Mouse (Mus musculus) heart, embryonic 10.5 days (tissue): ENCODE results near the gene Gm12184. TPM values are rescaled to one million over a fixed set of nuclear protein-coding genes. Genes with fewer than 3 reads are reported as not detected.
"Not testable (repeated sequence)": the region's sequence is repeated elsewhere in the genome, so short reads cannot be mapped to it uniquely, and the experiment has no call there.

ENCODE experiments used
- DNase-seq: peaks from one replicate; pipeline ENCODE4 v3.0.0-alpha.2; 2017; ENCODE audit warnings: low spot score
- H3K27ac ChIP-seq: fragments of 300-500 bp; sonication (generic); 2 replicates; pipeline ENCODE4 v1.5.1; 2016; ENCODE audit warnings: mild to moderate bottlenecking
- H3K27me3 ChIP-seq: fragments of 300-500 bp; sonication (generic); 2 replicates; pipeline ENCODE4 v1.6.1; 2016; ENCODE audit warnings: mild to moderate bottlenecking; ENCODE audit not compliant: poor library complexity, insufficient read depth, severe bottlenecking
- H3K36me3 ChIP-seq: fragments of 300-500 bp; sonication (generic); 2 replicates; pipeline ENCODE4 v1.6.1; 2016; ENCODE audit warnings: mild to moderate bottlenecking, moderate library complexity
- H3K4me1 ChIP-seq: fragments of 300-500 bp; sonication (generic); 2 replicates; pipeline ENCODE4 v1.6.1; 2016; ENCODE audit warnings: mild to moderate bottlenecking
- H3K4me3 ChIP-seq: fragments of 300-500 bp; sonication (generic); 2 replicates; pipeline ENCODE4 v1.5.1; 2016; ENCODE audit warnings: mild to moderate bottlenecking, moderate library complexity
- H3K9me3 ChIP-seq: fragments of 300-500 bp; sonication (generic); 2 replicates; pipeline ENCODE4 v1.6.1; 2016; ENCODE audit warnings: mild to moderate bottlenecking, moderate library complexity
- WGBS: fragments of 180-500 bp; shearing (Covaris S2); methylation state at CpG from one replicate; pipeline ENCODE4 v1.1.7; 2016; 5-methylcytosine and 5-hydroxymethylcytosine counted together
- polyA plus RNA-seq: library from polyadenylated mRNA; unstranded; fragments of >200 nt; fragmentation: Nextera tagmentation; extraction: Ambion mirVana; gene quantifications from 2 replicates; pipeline ENCODE4 v1.2.1, GENCODE M21; 2016

Gm12184 gene
- polyA plus RNA-seq: 0.68 and 1.9 TPM in 2 replicates

DNA sequence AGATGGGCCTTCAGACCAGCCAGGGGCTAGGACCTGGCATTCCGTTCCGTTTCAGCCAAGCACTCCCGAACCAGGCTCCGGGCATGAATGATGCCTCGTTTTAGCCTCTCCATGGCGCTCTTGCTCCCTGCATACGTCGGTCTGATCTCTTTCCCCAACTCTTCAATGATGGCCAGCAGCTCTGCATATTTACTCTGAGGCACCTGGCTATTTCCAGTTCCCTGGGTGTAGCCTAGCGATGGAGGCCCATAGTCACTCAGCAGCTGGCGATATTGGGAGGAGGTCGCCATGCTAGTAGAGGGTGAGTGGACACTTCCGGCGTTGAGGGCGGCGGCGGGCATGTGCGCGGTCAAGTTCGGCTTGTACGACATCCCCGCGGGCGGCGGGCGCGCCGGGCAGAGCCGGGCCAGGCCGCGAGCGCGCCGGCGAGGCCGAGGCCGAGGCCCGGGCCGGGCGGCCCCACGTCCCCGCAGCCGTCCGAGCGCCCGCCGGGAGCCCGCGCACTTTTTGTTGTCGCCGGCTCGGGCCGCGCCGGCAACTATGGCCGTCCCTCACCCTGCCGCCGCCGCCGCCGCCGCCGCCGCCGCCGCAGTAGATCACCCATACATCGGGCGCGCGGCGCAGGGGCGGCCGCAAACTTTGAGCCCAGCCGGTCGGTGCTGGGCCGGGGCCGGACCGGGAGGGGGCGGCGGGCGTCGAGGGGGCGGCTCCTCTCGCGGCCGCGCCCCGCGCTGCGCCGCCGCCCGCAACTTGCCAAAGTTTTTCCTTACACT lies at the start of gene Gm12184, which contains the start of gene Trim7:
Gene Gm12184, minus strand, starts transcription at position 677 of the 773 bp plus-strand sequence.
Gene Trim7, plus strand, starts transcription at position 162 of the 773 bp plus-strand sequence.
- H3K9me3 ChIP-seq: not testable (repeated sequence)
- peak within 1 kb of the TSS; percentile 72; the same call in 1 of the 2 replicates for H3K27ac ChIP-seq
- WGBS: under 1% methylated on average over 66 of the region's 92 CpGs

DNA sequence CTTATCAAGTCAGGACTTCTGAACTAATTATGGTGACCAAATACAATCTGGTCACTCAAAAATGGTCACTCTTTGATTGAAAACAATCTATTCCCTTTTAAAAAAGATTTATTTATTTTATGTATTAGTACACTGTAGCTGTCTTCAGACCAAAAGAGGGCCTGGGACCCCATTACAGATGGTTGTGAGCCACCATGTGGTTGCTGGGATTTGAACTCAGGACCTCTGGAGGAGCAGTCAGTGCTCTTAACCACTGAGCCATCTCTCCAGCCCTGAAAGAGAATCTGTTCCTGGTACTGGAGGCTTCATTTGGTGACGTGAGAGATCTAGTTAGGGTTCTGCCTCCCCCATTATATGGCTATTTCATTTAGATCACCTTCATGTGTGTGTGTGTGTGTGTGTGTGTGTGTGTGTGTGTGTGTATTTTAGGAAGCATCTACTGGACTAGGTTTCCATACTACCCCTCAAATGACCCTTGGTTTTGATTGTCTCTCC lies 48.9 kb upstream of the Gm12184 start:
- WGBS: 60% methylated on average over 1 of the region's 1 CpGs
- not testable (repeated sequence) for DNase-seq, H3K36me3 ChIP-seq

More for the DNA sequence above, at the start of gene Gm12184, which contains the start of gene Trim7:
- not testable (repeated sequence) for H3K4me1 ChIP-seq, DNase-seq, H3K36me3 ChIP-seq
- Histone ChIP-seq H3K4me3 (peak within 1 kb of the TSS; percentile 59), H3K27me3 (peaks cover 11% of the 10 kb centered on the region)

DNA sequence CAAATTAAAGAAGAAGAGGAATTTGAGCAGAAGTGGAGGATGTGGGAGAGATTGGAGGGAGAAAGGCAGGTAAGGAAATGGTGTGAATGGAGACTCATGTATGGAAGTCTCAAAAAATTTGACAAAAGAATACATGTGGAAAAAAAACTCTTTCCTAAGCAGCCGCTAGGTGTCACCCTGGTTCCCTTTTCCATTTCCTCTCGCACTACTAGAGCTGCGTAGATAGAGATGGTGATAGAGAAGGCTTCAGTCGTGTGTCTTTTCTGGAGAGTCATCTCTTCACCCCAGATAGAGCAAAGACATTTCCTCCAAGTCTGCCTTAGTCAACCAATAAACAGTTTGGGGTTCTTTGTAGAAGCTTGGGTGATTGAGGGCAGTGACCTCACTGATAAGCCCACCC lies 48.0 kb upstream of the Gm12184 start:
- no peak for DNase-seq
- Histone ChIP-seq H3K4me3 (no peak overlapping the region), H3K4me1 (peaks cover 29% of the 10 kb centered on the region), H3K27me3 (no peaks in the 10 kb centered on the region; the same call in 1 of the 2 replicates), H3K36me3 (no peaks in the 10 kb centered on the region), H3K9me3 (no peaks in the 10 kb centered on the region), H3K27ac (no peak overlapping the region)
- WGBS: 0% methylated on average over 4 of the region's 4 CpGs

More for the DNA sequence above, 48.9 kb upstream of the Gm12184 start:
- not testable (repeated sequence) for H3K27ac ChIP-seq, H3K27me3 ChIP-seq, H3K9me3 ChIP-seq, H3K4me3 ChIP-seq
- peaks cover 24% of the 10 kb centered on the region for H3K4me1 ChIP-seq

DNA sequence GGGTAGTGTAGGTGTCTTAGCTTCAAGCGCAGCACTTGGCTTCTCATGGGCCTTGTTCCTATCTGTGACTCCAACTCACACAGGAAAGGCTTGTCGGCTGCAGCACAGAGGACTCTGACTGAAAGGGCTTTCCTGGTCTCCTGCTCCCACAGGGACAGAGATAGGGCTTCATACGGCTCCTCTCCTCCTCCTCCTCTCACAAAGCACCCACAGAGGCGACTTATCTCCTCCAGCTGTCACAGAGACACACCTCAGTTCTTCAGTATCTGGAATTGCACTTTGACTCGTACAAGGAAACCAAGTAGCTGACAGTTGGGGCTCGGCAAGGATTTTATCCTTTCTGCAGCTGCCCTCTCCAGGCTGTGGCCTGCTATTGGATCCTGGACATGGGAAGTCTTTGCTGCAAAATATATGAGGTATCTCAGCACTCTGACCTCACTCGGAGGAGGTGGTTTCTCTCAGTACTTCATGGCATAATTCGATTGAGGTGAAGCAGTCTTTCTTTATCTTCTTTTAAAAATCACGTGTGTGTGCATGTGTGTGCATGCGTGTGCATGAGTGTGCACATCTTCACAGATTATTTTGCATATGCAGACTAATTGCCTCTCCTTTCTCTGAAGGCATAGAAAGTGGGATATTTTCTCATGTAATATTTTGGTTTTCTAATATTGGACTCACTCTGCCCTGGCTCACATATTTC lies 47.3 kb upstream of the Gm12184 start:
- WGBS: 38% methylated on average over 10 of the region's 10 CpGs
- Histone ChIP-seq H3K9me3 (no peaks in the 10 kb centered on the region), H3K4me3 (no peak overlapping the region), H3K4me1 (peaks cover 35% of the 10 kb centered on the region), H3K27me3 (no peaks in the 10 kb centered on the region; the same call in 1 of the 2 replicates), H3K36me3 (no peaks in the 10 kb centered on the region), H3K27ac (0 out of 2 replicates have a peak overlapping the region, but pooled peaks have one; percentile 16)
- no peak for DNase-seq

GRCm38 (mm10) chr11:48872695-48873300 lies 46.3 kb upstream of the Gm12184 start:
- Histone ChIP-seq H3K27ac (peak overlapping the region; percentile 85; the same call in 1 of the 2 replicates), H3K4me1 (peaks cover 35% of the 10 kb centered on the region), H3K36me3 (no peaks in the 10 kb centered on the region), H3K27me3 (no peaks in the 10 kb centered on the region; the same call in 1 of the 2 replicates), H3K4me3 (no peak overlapping the region), H3K9me3 (no peaks in the 10 kb centered on the region)
- DNase-seq: no peak
- WGBS: 79% methylated on average over 7 of the region's 7 CpGs

DNA sequence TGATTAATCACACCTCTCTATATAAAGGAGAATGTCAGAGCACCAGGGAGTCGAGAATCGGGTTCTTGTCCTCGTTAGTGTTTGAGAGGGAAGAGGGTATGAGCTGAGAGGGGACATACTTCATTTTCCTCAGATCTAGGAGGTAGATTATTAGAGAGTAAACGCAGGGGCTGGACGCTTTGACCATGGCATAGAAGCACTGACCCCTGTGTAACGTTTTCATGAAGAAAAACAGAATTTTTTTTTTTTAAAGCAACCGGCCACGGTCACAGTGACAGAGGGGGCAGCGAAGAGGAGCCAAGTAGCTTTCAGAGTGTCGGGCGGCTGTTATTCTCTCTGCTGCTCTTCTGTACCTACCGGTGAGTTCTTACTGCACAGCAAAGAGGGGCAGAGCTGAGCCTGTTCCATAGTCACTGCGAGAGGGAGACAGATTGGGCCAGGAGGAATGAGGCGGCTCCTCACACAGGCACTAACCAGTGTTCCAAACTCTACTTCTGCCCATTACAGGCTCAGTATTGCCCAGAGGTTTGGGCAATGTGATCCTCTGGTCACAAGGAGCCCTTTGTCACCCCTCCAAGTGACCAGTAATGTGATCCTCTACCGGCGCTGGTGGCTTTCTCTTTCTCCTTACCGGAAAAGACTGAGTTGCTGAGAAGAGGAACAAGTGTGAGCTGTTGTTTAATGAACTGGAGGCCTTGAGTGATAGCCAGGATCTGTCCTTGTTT lies 45.5 kb upstream of the Gm12184 start:
- Histone ChIP-seq H3K9me3 (no peaks in the 10 kb centered on the region), H3K27me3 (no peaks in the 10 kb centered on the region; the same call in 1 of the 2 replicates), H3K36me3 (no peaks in the 10 kb centered on the region), H3K27ac (peak overlapping the region; percentile 85), H3K4me1 (peaks cover 35% of the 10 kb centered on the region), H3K4me3 (peak overlapping the region; percentile 65)
- 7% methylated on average over 17 of the region's 17 CpGs for WGBS
- DNase-seq: no peak

- peak within 1 kb of the TSS; percentile 65 for H3K4me3 ChIP-seq
- WGBS: 1% methylated on average over 19 of the region's 19 CpGs
- H3K27me3 ChIP-seq: no peaks in the 10 kb centered on the region; the same call in 1 of the 2 replicates
- peaks cover 35% of the 10 kb centered on the region for H3K4me1 ChIP-seq
- H3K9me3 ChIP-seq: no peaks in the 10 kb centered on the region
- H3K36me3 ChIP-seq: no peaks in the 10 kb centered on the region
- DNase-seq: peak; percentile 87
- H3K27ac ChIP-seq: peak within 1 kb of the TSS; percentile 85
These were observed 44.8 kb upstream of the Gm12184 start, which contains the start of gene Irgm1 for GRCm38 (mm10) chr11:48871201-48871772. Gene Irgm1 (minus strand): TSS chr11:48871683.

- peak overlapping the region; percentile 85 for H3K27ac ChIP-seq
- 28% methylated on average over 7 of the region's 7 CpGs for WGBS
- H3K4me3 ChIP-seq: peak overlapping the region; percentile 65
These were observed 44.3 kb upstream of the Gm12184 start for GRCm38 (mm10) chr11:48870781-48871180.

GRCm38 (mm10) chr11:48869380-48870110 lies 43.1 kb upstream of the Gm12184 start:
- Histone ChIP-seq H3K27ac (peak overlapping the region; percentile 38; the same call in 1 of the 2 replicates), H3K27me3 (no peaks in the 10 kb centered on the region; the same call in 1 of the 2 replicates), H3K4me3 (no peak overlapping the region), H3K4me1 (peaks cover 35% of the 10 kb centered on the region), H3K9me3 (no peaks in the 10 kb centered on the region), H3K36me3 (no peaks in the 10 kb centered on the region)
- DNase-seq: no peak
- WGBS: 65% methylated on average over 7 of the region's 7 CpGs

More at GRCm38 (mm10) chr11:48870781-48871180, 44.3 kb upstream of the Gm12184 start:
- H3K36me3 ChIP-seq: no peaks in the 10 kb centered on the region
- H3K9me3 ChIP-seq: no peaks in the 10 kb centered on the region
- no peak for DNase-seq
- H3K27me3 ChIP-seq: no peaks in the 10 kb centered on the region; the same call in 1 of the 2 replicates
- H3K4me1 ChIP-seq: peaks cover 35% of the 10 kb centered on the region

- Histone ChIP-seq H3K27ac (no peak overlapping the region), H3K36me3 (no peaks in the 10 kb centered on the region), H3K9me3 (no peaks in the 10 kb centered on the region), H3K27me3 (no peaks in the 10 kb centered on the region), H3K4me3 (no peak overlapping the region), H3K4me1 (peaks cover 19% of the 10 kb centered on the region)
- WGBS: 93% methylated on average over 9 of the region's 9 CpGs
- DNase-seq: peak; percentile 50
These were observed 40.0 kb upstream of the Gm12184 start for GRCm38 (mm10) chr11:48866481-48866880.

- 82% methylated on average over 3 of the region's 3 CpGs for WGBS
- Histone ChIP-seq H3K36me3 (no peaks in the 10 kb centered on the region), H3K9me3 (no peaks in the 10 kb centered on the region), H3K4me1 (no peaks in the 10 kb centered on the region), H3K4me3 (no peak overlapping the region), H3K27me3 (no peaks in the 10 kb centered on the region), H3K27ac (no peak overlapping the region)
- no peak for DNase-seq
These were observed 37.4 kb upstream of the Gm12184 start for GRCm38 (mm10) chr11:48863808-48864207.
